Mouse (Mus musculus): ENCODE data around the gene Pdzrn3. TPM values are rescaled to one million over a fixed set of nuclear protein-coding genes. Genes with fewer than 3 reads are reported as not detected.
A peak's percentile ranks its signal among the peaks of the same experiment; 100 is the strongest.

The Pdzrn3 gene
- total RNA-seq, 2 experiments from 2014 or later, result 28.7 to 33.5 TPM

DNA sequence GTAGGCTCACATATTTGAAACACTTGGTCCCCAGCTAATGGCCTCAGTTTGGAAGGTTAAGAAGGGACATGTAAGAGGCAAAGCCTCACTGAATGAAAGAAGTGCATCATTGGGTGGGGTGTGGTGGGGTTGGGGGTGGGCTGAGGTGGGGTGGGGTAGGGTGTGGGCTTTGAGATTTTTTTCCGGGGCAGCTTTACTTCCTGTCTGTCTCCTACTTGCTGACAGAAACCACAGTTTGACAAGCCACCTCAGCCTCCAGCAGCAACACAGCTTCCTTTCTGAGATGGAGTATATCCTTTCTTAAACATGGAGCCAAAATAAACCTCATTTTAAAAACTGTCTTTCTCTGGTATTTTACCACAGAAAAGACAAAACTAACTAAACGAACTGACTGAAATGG, 87.5 kb downstream of the Pdzrn3 start:
- DNase-seq, result no peak

DNA sequence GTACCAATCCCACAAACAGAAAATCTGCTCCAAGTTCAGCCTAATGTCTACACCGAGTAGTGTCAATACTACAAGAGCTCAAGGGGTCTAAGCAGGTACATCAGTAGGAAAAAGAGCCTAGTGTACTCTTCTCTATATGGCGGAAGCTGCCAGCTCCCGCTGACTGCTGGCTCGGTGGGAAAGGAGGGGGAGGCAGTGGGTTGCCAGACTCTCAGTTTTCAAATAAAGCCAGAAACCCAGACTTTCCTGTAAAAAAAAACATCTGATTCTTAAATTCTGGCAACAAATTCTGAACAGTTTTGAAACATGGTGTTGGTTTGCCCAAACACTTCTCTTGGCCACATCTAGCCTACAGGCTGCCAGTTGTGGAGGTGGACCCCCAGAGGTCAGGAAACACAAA, 88.3 kb downstream of the Pdzrn3 start:
- no peak for DNase-seq

DNA sequence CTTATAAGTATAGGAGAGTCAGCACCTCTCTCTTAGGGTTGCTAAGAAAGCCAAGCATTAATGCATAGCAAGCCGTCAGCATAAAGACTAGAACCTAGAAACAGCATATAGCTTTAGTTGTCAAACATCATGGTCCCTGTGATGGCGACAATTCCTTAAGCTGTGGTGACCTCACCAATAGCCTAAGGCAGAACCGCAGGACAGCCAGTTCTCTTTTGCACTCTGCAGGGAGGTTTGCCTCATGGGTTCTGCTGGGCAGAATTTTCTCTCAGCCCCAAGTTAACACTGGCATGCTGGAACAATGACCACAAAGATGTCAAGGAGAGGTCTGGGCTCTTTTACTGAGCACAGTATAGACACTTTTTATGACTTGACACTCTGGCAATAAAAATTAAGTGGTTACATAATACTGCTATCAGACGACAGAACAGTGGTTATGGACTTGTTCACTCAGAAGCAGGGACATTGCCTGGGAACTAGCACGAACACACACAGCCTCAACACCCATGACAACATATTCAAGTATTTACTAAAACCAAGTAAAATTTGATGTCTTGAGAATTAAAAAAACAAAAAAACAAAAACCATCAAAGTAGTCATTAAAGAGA, 90.0 kb downstream of the Pdzrn3 start:
- DNase-seq, result no peak

DNA sequence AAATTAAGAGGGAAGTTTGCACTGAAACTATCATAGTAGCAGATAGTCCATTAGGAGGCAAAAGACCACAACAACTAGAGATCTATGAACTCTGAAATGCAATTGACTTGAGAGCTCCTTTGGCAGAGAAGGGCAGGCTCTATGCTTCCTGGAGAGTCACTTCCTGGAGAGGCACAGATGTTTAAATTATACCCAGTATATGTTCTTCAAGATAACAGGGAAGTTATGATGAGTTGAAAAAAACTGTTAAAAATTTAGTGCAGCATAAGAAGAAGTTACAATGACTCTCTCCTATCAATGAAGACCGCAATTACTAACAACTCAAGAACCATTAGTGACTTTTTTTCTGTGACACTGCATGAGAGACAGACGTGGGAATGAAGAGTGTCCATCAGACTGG, 90.6 kb downstream of the Pdzrn3 start:
- DNase-seq, result no peak

DNA sequence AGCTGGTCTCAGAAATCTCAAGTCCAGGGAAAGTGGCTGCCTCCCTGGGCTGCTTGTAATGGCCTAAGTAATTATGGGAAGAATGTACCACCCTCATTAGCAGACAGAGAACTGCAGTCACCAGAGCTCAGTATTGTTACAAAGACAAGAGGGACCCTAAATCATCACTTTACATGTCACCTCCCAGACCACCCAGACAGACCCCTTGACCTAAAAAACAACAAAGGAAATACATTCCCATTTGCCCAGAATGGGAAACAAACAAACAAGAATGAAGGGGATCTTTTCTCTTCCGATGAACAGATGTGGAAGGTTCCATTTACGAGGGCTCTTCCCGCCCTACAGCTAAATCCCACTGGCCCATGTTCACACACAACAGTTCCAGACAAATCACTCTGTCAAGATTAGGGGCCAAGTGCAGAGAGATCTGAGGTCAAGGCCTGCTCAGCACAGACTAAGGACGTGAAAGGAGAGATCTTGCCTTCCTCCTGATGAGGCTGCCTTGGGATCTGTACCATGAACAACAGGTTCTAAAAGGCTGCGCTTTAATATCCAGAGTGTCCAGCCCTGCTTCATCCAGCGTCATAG, 93.2 kb downstream of the Pdzrn3 start:
- DNase-seq, result no peak

DNA sequence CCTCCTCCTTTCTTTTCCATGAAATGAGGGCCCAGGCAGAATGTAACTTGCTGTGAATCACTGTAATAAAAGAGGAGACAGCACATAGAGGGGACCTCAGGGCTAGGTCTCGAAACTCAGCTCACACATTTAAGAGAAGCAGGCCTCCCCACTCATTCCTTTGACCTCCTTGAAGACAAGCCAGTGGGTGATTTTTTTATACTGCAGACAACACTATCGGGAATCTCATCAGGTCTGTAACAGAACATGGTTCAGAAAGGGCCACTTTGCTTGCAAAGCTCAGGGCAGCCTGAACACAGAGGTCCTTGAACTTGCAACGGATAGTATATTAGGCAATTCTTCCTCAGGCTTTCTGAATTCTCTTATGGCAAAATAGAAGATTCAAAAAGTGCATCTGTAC, 93.8 kb downstream of the Pdzrn3 start:
- DNase-seq, result no peak

DNA sequence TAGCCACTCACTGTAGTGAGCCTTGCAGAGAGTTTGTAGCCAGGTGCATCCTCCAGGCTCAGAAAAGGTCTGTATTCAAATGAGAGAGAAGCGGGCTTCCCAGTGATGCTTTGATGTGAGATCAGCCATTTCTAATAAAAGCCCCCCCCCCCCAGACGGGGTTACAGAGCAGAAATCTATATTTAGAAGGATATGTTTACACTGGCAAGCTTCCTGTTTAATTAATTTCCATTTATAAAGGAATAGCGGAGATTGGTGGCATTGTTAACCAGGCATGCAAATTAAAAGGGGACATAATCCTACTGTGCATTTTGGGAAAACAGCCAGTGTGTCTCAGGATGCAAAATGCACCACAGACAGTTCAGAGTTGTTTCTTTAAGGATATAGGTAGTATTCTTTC, 96.1 kb downstream of the Pdzrn3 start:
- DNase-seq, result no peak

DNA sequence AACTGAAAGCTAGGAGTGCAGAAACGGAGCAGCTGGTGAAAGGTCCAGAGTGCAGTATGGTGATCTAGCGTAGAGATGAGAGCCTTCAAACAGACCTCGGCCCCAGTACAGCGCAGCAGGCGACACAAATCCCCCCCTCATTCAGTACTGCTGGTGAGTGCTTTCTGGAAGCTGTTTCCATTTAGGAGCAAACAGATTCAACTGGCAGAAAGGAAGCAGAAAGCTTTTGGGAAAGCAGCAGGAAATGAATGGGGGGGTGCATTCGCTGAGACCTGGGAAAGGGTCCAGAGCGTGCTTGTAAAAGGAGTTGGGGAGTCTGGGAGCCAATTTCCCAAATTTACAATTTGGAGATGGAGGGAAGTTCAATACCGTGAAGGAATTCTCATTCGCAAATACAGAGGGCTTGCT, 96.9 kb downstream of the Pdzrn3 start:
- DNase-seq, result peak in 1 of 2 experiments; percentile 19

DNA sequence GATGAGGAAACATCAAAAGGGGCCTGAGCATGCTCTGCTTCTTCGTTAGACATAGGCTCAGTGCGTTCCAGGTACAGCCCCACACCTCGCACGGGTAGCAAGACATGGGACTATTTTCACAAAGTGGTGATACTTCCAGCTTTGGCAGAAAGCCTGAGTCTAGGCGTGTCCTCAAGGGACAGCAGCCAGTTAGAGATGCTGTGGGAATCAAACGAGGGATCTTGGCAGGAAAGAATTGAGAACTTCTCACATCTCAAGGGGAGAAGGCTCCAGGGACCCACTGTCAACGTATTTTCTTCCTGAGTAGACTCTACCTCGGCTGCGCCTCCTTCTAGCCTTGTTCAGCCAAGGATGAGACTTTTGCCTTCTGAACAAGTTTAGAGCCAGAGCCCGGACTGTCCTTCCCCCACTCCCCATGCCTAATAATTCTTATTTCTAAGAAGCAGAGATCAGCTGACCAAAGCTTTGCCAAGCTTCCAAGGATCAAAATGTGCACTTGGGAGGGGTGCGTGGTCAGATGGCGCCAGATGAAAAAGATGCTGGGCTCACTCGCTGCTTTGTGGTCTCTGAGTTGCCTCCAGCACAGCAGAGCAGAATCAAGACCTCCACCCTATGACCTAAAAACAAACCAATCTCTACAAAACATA, 99.3 kb downstream of the Pdzrn3 start:
- peak; percentile 52 to 61 for DNase-seq

DNA sequence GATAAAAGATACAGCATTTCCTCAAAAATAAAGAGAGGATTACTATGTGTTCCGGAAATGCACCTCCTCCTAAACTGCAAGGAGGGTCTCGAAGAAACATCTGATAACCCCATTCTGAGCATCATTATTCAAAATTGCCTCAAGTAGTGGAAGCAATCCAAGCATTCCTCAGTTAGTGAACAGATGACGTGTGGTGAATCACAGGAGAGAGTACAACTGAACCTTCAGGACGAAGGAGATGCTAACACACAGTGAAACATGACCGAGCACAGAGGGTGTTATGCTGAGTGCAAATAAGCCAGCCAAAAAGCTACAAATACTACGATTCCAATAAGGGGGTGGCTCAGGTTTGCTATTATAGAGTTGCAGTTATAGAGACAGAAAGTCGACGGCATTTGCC, 101.4 kb downstream of the Pdzrn3 start:
- no peak for DNase-seq

DNA sequence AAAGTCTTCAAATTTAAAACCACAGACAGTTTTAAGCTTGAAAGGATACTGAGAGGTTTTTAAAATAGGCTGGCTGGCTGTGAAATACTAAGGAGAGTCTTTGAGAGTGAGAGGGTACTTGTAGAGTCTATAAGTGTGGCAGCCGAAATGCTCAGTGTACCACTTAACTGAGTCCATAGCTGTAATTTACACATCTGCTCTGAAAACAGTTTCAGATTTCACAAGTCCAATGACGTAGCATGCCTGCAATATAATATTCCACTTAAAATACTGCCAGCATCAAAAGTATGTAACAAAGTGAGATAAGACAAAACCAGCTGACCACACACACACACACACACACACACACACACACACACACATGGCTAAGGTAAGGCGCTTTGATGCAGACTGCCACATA, 101.9 kb downstream of the Pdzrn3 start:
- DNase-seq, result no peak

DNA sequence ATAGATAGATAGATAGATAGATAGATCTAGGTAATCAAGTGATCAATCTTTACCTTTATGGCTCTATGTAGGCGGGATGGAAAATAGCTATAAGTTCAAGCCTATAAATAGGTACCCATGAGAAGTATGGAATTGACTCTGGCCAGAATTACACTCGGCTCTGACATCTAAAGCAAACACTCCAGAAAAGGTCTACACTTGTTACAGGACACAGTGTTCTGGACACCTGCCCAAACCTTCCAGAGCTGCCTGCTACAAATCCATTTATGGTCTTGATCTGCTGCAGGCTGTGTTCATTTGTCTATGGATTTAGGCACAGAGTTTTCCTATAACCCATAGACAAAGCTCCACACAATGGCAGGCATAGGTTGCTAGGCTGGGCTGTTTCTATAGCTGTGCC, 102.9 kb downstream of the Pdzrn3 start:
- peak; percentile 56 to 60 for DNase-seq

DNA sequence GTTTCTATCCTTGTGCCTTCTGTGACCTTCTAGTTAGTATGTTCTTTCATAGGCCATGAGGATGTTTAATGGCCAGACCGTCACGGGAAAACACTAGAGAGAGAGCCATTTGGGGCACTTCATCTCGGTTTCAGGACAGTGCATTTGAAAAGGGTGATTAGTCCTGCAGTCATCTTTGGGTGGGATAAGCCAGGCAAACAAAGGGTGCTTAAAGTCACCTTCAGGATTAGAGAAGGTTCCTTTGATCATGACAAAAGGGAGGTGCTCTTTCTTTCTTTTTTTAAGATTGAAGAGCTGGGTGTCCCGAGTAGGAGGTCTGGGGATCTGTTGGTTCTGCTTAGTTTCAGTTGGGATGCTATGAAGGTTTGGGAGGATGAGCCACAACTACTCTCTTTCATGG, 105.4 kb downstream of the Pdzrn3 start:
- DNase-seq, result no peak

DNA sequence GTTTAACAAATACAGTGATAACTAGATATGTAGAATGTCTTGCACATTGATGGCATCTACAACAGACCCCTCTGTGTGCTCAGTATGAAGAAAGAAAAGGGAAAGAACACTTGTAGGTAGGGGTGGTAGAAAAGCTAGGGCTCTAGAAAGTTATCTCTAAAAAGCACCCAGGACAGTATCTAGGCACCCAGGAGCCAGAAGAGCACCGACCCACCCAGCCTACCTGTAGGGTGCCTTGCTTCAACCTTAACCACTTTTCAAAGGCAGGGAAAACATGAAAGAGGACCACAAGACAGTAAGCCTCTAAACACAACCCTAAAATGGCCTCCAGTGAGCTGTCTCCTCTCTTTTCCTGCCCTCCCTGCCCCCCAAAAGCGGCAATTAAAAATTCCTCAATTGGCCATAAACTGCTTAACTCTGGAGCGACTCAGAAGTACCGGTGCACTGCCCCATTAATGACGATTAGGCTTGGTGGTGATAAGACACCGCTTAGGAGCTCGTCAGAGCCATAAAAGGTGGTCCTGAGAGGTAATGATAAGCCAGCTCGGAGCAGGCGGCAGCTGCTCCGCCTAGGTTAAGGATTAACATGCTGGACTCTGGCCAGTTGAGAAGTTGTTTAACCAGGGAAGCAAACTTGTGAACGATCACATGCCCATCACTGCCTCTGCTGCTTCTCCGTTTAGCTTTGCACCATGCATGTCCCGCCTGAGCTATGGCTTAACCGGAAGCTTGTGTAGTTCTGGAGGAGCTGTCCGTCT, 106.1 kb downstream of the Pdzrn3 start:
- no peak for DNase-seq

DNA sequence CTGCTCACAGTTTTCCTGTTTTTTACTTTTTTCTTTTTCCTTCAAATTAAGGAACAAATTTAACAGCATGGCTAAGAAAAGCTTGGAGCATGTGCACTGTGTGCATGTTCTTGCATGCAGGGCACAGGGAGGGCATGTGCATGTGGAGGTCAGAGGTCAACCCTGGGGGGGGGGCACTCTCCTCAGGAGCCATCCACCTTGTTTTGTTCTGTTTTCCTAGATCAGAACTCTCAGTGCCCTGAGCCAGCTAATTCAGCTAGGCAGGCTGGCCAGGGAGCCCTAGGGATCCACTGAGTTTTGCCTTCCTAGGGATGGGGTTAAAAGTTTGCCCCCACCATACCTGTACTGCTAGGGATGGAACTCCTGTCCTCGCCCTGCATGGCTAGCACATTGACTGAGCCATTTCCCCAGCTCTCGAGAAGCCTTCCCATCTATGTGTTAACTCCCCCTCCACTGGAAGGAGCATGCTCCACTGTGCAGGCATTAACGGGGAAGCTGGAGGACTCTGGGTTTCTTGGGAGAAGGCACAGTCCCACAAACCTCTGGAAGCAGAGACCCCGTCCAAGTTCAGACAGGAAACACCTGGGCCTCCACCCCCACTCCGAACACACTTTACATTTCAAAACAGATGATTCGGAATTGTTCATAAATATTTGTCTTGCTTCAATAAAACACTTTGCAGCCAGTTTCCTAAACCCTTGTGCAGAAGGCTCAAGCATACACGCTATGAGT, 107.4 kb downstream of the Pdzrn3 start:
- DNase-seq, result no peak

DNA sequence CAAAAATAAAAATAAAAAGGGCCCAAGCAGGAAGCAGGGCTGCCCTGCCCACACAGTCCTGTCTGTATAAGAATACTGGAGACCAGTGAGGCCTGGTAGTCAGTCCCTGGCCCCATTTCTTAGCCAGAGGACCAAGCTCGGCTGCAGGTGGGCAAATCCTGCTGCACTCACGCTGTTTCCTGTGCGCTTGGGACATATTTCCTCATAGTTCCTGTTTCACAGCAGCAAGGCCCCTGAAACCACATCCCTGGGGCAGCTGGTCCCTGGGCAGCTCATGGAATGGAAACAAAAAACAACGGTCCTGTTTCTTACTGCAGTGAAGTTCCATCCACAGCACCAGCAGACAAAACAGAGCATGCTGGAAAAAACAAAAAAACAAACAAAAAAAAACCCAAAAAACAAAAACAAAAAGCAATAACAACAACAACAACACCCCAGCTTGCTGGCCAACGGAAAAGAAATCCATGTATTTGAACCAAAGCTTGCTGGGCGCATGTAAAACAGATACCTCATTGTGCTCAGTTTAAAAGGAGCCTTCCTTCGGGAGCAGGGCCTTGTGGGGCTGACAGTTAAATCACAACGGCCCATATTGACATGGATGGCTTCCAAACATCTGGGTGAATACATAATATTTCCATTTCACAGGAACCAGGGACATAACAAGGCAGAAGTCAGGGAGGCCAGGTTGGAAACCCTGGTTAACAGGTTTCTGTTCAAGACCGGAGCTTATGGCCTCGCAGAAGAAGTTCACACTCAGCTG, 108.2 kb downstream of the Pdzrn3 start:
- no peak for DNase-seq

DNA sequence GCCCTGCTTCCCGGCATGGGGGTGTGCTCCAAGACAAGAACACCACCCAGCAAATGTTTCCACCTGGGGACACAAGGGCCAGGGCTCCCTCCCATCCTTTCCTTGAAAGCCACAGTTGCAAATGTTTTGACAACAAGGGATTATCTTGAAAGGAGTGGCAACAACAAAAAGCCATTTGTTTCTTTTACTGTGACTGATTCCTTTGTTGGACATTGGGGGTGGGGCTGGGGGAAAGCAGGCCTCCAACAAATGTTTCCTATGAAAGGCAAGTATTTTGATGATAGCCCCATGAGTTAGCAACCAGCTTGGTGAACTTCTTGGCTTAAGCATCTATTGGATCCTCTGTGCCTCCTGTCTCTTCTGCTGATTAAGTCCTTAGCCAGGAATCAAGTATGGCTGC, 109.4 kb downstream of the Pdzrn3 start:
- DNase-seq, result no peak

DNA sequence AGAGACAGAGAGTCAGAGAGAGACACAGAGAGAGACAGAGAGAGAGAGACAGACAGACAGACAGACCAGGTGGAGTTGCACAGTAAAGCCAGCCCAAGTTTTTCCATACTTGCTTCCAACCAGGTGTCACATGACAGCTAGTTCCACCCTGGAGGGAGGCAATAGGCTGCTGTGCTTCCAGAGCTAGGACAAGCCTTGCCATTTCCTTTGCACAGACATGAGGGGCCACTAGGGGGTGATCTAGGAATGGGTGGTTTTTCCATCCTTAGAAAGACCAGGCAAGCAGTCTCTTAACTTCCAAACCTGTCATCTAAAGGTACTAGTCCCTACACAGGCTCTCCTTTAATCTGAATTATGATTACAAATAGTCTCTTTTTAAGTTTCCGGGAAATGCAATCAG, 110.9 kb downstream of the Pdzrn3 start:
- peak; percentile 81 to 88 for DNase-seq

DNA sequence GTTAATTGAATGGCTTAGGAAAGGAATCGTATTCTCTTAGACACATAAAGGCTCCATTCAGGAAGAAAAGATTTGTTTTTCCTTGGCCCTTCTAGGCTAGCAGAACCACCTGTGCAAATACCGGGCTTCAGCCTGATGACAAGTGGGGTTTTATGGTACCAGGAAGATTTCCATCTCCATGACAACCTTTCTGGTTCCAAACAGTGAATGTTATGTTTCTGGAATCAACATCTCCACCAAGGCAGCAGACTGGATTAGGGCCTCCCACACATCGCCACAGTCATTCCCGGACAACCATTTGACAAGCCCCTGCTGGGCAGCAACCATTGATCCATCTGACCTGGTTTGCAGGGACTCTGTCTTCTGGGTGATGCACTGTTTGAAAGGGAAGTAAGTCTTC, 114.2 kb downstream of the Pdzrn3 start:
- no peak for DNase-seq

DNA sequence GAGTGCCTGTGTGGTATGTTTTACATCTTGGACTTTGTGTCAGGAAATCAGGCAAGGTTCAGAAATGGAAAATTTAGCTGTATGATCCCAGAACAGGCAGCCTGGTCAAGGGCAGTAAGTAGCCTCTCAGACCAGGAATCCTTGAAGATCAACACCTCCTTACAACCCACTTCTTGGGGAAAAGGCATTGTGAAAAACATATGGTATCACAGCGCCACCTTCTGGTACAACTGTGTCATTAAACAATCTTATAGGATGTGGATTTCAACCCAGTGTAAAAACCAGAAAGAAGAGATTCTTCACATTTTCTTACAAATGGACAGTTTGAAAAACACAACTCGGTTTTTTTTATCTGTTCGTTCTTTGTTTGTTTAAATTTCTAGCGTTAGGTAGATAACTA, 116.2 kb downstream of the Pdzrn3 start:
- DNase-seq, result peak in 1 of 2 experiments; percentile 60

DNA sequence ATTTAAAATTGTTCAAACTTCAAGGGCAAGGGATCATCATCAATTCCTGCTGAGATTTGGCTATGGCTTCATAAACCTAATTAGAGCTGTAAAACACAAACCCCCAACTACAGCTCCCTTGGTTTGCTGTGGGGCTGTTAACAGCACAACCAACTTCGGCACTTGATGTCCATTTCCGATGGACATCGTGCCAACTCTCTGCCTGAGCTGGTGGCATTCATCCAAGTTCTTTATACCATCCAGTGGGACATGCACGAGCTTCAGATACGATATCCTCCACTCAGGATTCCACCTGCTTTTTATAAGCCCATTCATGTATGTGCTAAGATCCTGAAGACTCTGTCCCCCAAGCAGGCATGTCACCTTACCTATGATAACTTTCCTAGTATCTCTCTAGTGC, 118.3 kb downstream of the Pdzrn3 start:
- peak in 1 of 2 experiments; percentile 32 for DNase-seq

DNA sequence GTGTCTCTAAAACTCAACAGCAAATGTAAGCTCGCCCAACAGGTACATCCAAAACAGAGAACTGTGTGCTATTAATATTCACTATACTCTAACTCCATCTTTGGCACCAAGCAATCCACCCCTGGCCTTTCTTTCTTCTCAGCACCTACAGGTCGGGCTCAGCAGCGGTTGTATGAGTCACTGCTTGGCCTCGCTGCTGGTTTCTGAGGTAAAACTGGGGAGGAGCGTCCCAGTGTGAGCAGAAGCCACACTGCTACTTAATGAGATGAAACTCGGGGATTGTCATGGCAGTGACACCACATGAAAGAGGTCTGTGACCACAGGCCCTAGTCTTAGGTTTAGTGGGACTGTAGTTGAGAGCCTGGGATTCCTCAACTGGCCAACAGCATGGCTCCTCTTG, 120.3 kb downstream of the Pdzrn3 start:
- no peak for DNase-seq
